Mouse (Mus musculus) olfactory bulb, adult 2 months (tissue): ENCODE results near the gene Abhd16a. TPM values are rescaled to one million over a fixed set of nuclear protein-coding genes. Genes with fewer than 3 reads are reported as not detected.

ENCODE experiments used
- H3K27ac ChIP-seq: fragments of 200-500 bp; 2 replicates; pipeline ENCODE4 v1.5.1; 2012; ENCODE audit warnings: low read depth, low read length; ENCODE audit not compliant: insufficient read depth
- H3K4me1 ChIP-seq: fragments of 200-500 bp; 2 replicates; pipeline ENCODE4 v1.6.1; 2012; ENCODE audit warnings: low read length; ENCODE audit not compliant: control insufficient read depth, insufficient read depth
- H3K4me3 ChIP-seq: fragments of 200-500 bp; 2 replicates; pipeline ENCODE4 v1.5.1; 2012; ENCODE audit warnings: mild to moderate bottlenecking, low read depth, low read length, moderate library complexity; ENCODE audit not compliant: insufficient read depth
- CTCF ChIP-seq: fragments of 200-500 bp; IDR thresholded peaks from 2 replicates; pipeline ENCODE4 v1.5.1; 2012; ENCODE audit warnings: low read depth, mild to moderate bottlenecking, low read length, moderate library complexity; ENCODE audit not compliant: insufficient read depth
- POLR2A ChIP-seq: fragments of 200-500 bp; IDR thresholded peaks from 2 replicates; pipeline ENCODE4 v1.6.1; 2012; ENCODE audit warnings: mild to moderate bottlenecking, low read depth, low read length, moderate library complexity; ENCODE audit not compliant: insufficient read depth
- WGBS: fragments of 180-500 bp; shearing (Covaris S2); methylation state at CpG from one replicate; pipeline ENCODE4 v1.1.7; 2018; 5-methylcytosine and 5-hydroxymethylcytosine counted together
- polyA plus RNA-seq: library from polyadenylated mRNA; stranded (reverse); fragments of >200 nt; gene quantifications from 2 replicates; pipeline ENCODE4 v1.2.4, GENCODE M21; 2012; ENCODE audit warnings: low replicate concordance; ENCODE audit not compliant: missing spikeins, insufficient read depth, insufficient read length

The Abhd16a gene
- polyA plus RNA-seq, 1 experiment, result not detected

DNA sequence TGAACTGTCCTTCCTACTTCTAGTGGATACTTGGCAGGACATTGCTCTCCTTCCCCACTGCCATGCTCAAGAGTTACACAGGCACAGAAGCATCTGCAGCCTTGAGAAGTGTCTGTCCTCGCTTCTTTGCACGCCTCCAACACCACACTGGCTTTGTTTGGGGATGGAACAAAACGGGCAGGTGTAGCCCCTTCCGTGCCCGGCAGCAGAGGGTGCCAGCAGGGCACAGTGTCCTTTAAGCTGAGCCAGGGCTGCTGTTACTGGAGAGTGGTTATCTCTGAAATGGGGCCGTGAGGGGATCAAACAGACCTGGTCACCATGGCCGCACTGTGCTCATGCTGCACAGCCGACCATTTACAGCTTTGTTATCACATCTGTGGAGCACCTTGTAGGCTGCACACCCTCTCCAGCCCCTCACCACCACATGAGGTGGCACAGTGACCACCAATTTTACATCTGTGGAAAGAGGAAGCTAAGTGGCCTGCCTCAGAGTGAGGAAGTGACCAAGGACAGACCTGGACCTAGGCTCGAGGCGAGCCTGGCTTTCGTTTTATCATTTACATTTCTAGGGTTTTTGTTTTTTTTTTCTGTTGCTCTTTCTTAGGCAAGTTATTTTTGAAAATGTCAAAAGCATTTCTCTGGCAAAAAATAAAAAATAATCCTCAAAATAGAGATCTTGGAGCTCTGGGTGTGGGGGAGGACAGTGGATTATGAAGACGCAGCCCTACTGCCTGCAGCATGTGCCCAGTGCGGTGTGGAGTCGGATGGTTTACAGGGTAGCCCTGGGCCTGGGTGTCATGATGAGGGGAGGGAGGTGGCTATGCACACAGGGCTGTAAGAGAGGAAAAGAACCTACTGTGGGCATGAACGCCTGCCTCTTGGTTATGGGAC, 5.7 kb downstream of the Abhd16a start:
- no peak for TF ChIP-seq CTCF
- TF ChIP-seq POLR2A, result no peak
- Histone ChIP-seq H3K4me3 (no peak overlapping the region), H3K27ac (no peak overlapping the region), H3K4me1 (peaks cover 31% of the 10 kb centered on the region)
- 83% methylated on average over 15 of the region's 15 CpGs for WGBS

DNA sequence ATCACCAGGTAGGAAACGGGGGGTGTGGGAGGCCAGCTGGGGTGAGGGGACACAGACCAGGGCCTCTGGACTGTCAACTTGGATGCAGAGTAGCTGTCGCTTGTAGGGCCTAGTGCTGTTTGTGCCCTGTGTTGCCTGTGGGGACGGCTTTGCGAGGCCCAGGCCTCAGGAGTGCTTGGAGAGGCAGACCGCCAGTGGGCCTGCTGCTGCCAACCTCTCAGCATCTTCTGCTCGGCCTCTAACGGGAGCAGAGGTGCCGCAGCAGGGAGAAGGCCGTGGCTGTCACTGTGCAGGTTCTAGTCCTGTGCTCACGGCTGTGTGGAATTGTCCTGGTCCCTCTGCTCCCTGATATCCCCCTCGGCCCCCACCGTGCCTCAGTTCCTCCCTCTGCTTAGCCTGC, 7.5 kb downstream of the Abhd16a start:
- Histone ChIP-seq H3K4me1 (peaks cover 19% of the 10 kb centered on the region; the same call in 1 of the 2 replicates), H3K27ac (no peak overlapping the region), H3K4me3 (no peak overlapping the region)
- WGBS, result 81% methylated on average over 12 of the region's 12 CpGs
- TF ChIP-seq CTCF (no peak), POLR2A (no peak)

DNA sequence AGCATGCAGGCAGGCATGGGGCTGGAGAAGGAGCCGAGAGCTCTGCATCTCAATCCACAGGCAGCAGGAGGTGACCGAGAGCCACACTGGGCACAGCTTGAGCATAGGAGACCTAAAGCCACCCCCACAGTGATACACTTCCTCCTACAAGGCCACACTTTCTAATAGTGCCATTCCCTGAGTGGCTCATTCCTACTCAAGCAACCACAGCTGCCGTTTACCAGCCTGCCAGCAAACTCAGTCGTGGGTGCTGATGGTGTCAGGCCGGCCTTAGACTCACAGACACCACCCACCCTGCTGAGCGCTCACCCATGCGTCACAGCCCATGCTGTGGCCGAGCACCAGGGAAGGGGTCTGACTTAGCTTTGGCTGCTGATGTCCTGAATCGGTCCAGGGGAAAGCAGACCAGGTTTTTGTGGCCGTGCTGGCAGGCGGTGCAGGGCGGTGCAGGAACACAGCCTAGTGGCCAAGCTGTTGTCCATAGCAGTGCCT, 8.1 kb downstream of the Abhd16a start:
- WGBS, result 60% methylated on average over 12 of the region's 12 CpGs
- Histone ChIP-seq H3K27ac (no peak overlapping the region), H3K4me1 (peaks cover 19% of the 10 kb centered on the region; the same call in 1 of the 2 replicates), H3K4me3 (no peak overlapping the region)
- TF ChIP-seq CTCF, result no peak
- TF ChIP-seq POLR2A, result no peak

DNA sequence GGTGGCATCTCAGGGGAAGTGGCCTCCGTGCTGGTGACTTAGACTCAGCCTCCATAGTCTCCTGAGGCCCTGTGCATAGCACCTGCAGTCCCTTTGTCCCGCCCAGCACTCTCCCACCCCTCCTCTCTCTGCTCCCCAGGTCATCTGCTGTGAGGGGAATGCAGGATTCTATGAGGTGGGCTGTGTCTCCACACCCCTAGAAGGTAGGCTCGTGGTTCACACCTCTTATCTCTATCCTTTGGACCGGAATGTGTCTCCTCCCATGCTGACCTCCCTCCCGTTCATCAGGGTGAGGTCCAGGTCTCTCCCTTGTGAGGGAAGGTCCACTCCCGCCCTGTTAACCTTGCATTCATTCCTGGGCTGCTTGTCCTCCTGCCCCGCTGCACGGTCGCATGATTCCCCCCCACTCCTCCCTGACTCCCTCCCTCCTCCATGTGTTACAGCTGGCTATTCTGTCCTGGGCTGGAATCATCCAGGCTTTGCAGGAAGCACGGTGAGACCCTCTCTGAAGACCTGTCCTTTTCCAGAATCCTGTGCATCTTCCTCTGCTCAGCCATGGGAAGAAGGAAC, 11.2 kb downstream of the Abhd16a start:
- Histone ChIP-seq H3K4me1 (peaks cover 16% of the 10 kb centered on the region; the same call in 1 of the 2 replicates), H3K4me3 (no peak overlapping the region), H3K27ac (no peak overlapping the region)
- TF ChIP-seq CTCF (no peak), POLR2A (no peak)
- WGBS, result 80% methylated on average over 10 of the region's 10 CpGs

DNA sequence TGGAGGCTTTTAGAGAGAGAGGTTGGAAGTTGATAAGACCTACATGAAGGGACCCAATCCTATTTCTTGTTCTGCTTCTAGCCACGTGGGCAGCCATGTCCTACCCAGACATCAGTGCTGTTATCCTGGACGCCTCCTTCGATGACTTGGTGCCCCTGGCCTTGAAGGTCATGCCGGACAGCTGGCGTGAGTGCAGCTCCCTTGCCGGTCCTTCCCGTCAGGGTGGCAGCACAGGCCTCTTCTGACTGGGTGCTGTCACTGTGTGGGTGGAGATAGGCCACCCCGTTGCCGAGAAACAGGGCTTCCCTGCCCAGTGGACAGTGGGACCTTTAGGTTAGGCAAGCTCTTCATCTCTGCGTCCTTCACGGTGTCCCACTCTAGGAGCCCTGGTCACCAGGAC, 12.1 kb downstream of the Abhd16a start:
- Histone ChIP-seq H3K27ac (no peak overlapping the region), H3K4me3 (no peak overlapping the region), H3K4me1 (peaks cover 16% of the 10 kb centered on the region)
- 87% methylated on average over 11 of the region's 11 CpGs for WGBS
- no peak for TF ChIP-seq POLR2A
- no peak for TF ChIP-seq CTCF

DNA sequence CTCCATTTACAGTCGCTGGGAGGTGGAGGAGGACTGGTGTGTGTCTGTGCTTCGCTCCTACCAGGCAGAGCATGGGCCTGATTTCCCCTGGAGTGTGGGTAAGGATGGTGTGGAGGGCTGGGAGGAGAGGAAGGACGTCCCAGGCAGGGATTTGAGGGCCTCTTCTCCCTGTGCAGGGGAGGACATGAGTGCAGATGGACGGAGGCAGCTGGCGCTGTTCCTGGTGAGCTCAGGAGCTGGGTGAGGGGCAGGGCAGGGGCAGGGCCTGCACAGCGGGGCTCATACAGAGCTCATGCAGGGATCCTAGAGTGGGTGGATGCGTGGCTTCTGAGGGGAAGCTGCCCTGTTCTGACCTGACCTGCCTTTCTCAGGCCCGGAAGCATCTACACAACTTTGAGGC, 13.2 kb downstream of the Abhd16a start:
- H3K27ac ChIP-seq, result no peak overlapping the region
- peaks cover 4% of the 10 kb centered on the region for H3K4me1 ChIP-seq
- 69% methylated on average over 8 of the region's 8 CpGs for WGBS
- TF ChIP-seq CTCF, result no peak
- no peak for TF ChIP-seq POLR2A
- H3K4me3 ChIP-seq, result no peak overlapping the region

DNA sequence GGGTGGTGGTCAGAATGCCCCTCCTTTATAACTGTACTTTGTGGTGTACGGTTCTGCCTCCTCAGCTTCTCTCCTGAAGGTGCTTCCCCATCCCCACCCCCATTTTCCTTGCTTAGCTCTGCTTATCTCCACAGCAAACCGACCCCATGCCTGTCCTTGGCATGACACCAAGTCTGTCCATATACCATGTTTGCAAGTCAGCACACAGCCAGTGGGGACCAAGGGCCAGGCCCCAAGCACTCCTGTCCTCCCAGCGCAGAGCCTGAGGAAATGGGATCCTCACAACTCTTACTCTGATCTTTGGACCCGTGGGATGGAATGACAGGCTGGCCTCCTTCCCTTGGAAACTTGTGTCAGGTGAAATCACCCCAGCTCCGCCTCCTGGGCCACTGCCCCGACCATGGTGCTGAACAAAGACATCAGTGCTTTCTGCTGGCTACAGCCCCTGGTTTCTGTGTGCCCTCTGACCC, 14.2 kb downstream of the Abhd16a start:
- WGBS, result 76% methylated on average over 6 of the region's 6 CpGs
- H3K4me3 ChIP-seq, result no peak overlapping the region
- peaks cover 2% of the 10 kb centered on the region; the same call in 1 of the 2 replicates for H3K4me1 ChIP-seq
- TF ChIP-seq CTCF (no peak), POLR2A (no peak)
- H3K27ac ChIP-seq, result no peak overlapping the region

DNA sequence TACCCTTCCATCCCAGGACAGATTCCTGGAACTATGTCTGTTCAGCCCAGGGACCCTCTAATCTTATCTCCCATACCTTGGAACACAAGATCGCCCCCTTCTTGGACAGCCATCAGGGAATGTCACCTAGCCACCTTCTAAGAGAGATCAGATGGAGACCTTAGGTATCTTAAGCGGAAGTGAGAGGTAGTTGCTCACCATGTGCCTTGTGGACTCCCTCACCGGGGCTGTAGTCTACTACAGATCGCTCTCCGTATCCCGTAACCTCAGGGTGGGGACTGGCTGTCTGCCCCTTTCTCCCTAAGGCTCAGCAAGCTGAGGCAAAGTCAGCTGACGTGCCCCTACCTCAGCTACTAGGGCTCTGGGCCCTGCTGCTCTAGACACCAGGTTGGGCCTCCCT, 15.0 kb downstream of the Abhd16a start:
- TF ChIP-seq CTCF (no peak), POLR2A (no peak)
- Histone ChIP-seq H3K4me3 (no peak overlapping the region), H3K27ac (no peak overlapping the region), H3K4me1 (peaks cover 2% of the 10 kb centered on the region; the same call in 1 of the 2 replicates)
- WGBS, result 88% methylated on average over 7 of the region's 7 CpGs

DNA sequence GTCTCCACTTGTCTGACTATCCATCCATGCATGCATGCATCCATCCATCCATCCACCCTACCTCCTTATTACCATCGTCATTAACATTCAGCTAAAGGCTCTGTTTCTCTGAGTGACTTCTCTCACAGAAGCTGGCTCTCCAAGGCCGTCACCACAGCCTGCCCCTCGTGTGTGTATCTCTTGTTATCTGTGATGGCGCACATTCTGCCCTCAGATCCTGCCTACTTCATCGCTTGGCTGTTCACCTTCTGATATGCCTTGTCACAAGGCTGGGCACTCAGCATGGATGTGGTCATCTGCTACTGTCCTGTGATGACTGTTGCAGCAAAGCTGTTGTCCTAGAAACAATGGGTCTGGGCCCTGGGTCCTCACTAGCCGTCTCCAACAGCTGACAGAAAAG, 15.7 kb downstream of the Abhd16a start:
- TF ChIP-seq CTCF (no peak), POLR2A (no peak)
- 74% methylated on average over 6 of the region's 6 CpGs for WGBS

More for the DNA sequence above, 15.7 kb downstream of the Abhd16a start:
- Histone ChIP-seq H3K4me3 (no peak overlapping the region), H3K4me1 (peaks cover 2% of the 10 kb centered on the region; the same call in 1 of the 2 replicates), H3K27ac (no peak overlapping the region)
